Mouse (Mus musculus): ENCODE measurements at regions not wholly inside any gene's neighbourhood (a gene's known extent, or its start where the extent isn't known, plus 50 kb on each side); places are given as distances from the start of the nearest gene placed in this dataset.

- WGBS: 59% methylated on average over 3 of the region's 3 CpGs
- no peak overlapping the region for H3K4me3 ChIP-seq
- no peak overlapping the region for H3K27ac ChIP-seq (replicated peaks)
- H3K27me3 ChIP-seq (replicated peaks; ENCODE audit: low read depth, poor library complexity, severe bottlenecking): peaks cover 25% of the 10 kb centered on the region
- H3K4me1 ChIP-seq: peaks cover 44% of the 10 kb centered on the region
- H3K36me3 ChIP-seq (replicated peaks): no peaks in the 10 kb centered on the region
- DNase-seq (ENCODE audit: low spot score): no peak
- no peaks in the 10 kb centered on the region for H3K9me3 ChIP-seq
Observed at GRCm38 (mm10) chr9:31995101-31995500, 81.8 kb upstream of the Barx2 start.

GRCm38 (mm10) chr9:31995700-31996099 lies 82.4 kb upstream of the Barx2 start:
- 29% methylated on average over 4 of the region's 4 CpGs for WGBS
- H3K9me3 ChIP-seq: no peaks in the 10 kb centered on the region
- H3K27me3 ChIP-seq (replicated peaks; ENCODE audit: low read depth, poor library complexity, severe bottlenecking): peaks cover 25% of the 10 kb centered on the region
- no peaks in the 10 kb centered on the region for H3K36me3 ChIP-seq (replicated peaks)
- H3K4me3 ChIP-seq: no peak overlapping the region
- no peak overlapping the region for H3K27ac ChIP-seq (replicated peaks)
- peaks cover 40% of the 10 kb centered on the region for H3K4me1 ChIP-seq
- DNase-seq (ENCODE audit: low spot score): no peak

- Histone ChIP-seq H3K4me1 (peaks cover 40% of the 10 kb centered on the region), H3K27me3 (replicated peaks; ENCODE audit: low read depth, poor library complexity, severe bottlenecking) (peaks cover 25% of the 10 kb centered on the region), H3K4me3 (no peak overlapping the region), H3K9me3 (no peaks in the 10 kb centered on the region), H3K36me3 (replicated peaks) (no peaks in the 10 kb centered on the region), H3K27ac (replicated peaks) (no peak overlapping the region)
- DNase-seq (ENCODE audit: low spot score): no peak
- WGBS: 67% methylated on average over 7 of the region's 7 CpGs
Observed at GRCm38 (mm10) chr9:31996466-31997177, 83.4 kb upstream of the Barx2 start.

GRCm38 (mm10) chr9:31997178-31998097 lies 84.2 kb upstream of the Barx2 start:
- H3K9me3 ChIP-seq: no peaks in the 10 kb centered on the region
- no peaks in the 10 kb centered on the region for H3K36me3 ChIP-seq (replicated peaks)
- H3K27ac ChIP-seq (replicated peaks): no peak overlapping the region; the same call in 1 of the 2 replicates
- H3K27me3 ChIP-seq (replicated peaks; ENCODE audit: low read depth, poor library complexity, severe bottlenecking): peaks cover 25% of the 10 kb centered on the region
- peaks cover 40% of the 10 kb centered on the region for H3K4me1 ChIP-seq
- DNase-seq (ENCODE audit: low spot score): peak; percentile 42
- 48% methylated on average over 25 of the region's 25 CpGs for WGBS
- no peak overlapping the region for H3K4me3 ChIP-seq

DNA sequence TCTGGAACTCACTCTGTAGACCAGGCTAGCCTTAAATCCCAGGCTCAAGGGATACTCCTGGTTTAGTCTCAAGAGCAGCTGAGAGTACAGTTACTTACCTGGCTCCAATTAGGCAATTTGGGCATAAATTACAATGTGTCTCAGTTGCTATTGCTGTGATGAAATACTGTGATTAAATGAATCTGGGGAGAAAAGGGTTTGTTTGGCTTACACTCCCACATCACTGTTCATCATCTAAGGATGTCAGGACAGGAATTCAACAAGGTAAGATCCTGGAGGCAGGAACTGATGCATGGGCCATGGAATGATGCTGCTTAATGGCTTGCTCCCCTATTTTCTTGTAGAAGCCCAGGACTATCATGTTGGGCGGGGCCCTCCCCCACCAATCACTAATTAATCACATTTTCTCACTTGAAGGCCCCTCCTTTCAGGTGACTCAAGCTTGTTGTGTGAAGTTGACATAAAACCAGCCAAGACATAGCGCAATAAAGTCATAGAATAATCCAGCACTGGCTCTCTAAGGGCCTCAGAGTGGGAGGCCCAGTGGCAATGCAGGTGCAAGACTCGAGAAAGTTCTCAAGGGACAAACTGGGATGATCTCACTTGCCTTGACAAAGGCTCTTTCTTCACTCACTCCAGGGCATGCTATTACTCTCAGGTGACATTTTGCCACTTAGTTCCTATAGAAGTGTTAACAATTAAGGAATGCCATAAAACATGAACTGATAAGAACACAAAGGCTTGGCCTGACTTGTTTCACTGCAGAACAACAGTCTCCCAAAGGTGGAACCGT lies 85.4 kb upstream of the Barx2 start:
- no peaks in the 10 kb centered on the region for H3K9me3 ChIP-seq
- no peak overlapping the region for H3K4me3 ChIP-seq
- H3K36me3 ChIP-seq (replicated peaks): no peaks in the 10 kb centered on the region
- H3K27me3 ChIP-seq (replicated peaks; ENCODE audit: low read depth, poor library complexity, severe bottlenecking): peaks cover 25% of the 10 kb centered on the region
- 84% methylated on average over 4 of the region's 4 CpGs for WGBS
- no peak overlapping the region for H3K27ac ChIP-seq (replicated peaks)
- H3K4me1 ChIP-seq: peaks cover 35% of the 10 kb centered on the region
- no peak for DNase-seq (ENCODE audit: low spot score)

GRCm38 (mm10) chr9:31999760-32000159 lies 86.5 kb upstream of the Barx2 start:
- H3K9me3 ChIP-seq: no peaks in the 10 kb centered on the region
- peaks cover 25% of the 10 kb centered on the region for H3K27me3 ChIP-seq (replicated peaks; ENCODE audit: low read depth, poor library complexity, severe bottlenecking)
- DNase-seq (ENCODE audit: low spot score): no peak
- no peaks in the 10 kb centered on the region for H3K36me3 ChIP-seq (replicated peaks)
- 73% methylated on average over 1 of the region's 1 CpGs for WGBS
- no peak overlapping the region for H3K4me3 ChIP-seq
- H3K27ac ChIP-seq (replicated peaks): no peak overlapping the region
- H3K4me1 ChIP-seq: peaks cover 26% of the 10 kb centered on the region

GRCm38 (mm10) chr9:32002924-32003323 lies 89.7 kb upstream of the Barx2 start:
- Histone ChIP-seq H3K4me3 (no peak overlapping the region), H3K27ac (replicated peaks) (no peak overlapping the region), H3K27me3 (replicated peaks; ENCODE audit: low read depth, poor library complexity, severe bottlenecking) (peaks cover 13% of the 10 kb centered on the region), H3K36me3 (replicated peaks) (no peaks in the 10 kb centered on the region), H3K9me3 (no peaks in the 10 kb centered on the region), H3K4me1 (peaks cover 1% of the 10 kb centered on the region)
- WGBS: 79% methylated on average over 4 of the region's 4 CpGs
- DNase-seq (ENCODE audit: low spot score): no peak

DNA sequence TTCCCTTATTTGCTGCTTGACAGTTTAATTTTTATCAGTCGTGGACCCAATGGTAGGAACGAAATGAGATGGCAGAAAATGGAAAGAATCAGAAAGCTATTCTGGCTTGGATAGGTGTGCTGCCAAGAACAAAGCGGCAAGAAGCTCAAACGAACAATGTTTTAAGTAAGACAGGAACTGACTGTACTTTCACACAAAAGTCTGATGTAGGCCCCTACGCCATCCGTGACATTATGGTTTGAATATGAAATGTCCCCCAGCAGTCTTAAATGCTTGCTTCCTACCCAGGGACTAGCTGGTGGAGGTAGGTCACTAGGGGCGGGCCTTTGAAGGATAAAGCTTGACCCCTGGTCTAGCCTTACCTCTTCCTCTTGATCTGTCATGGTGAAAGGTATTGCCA lies 90.5 kb upstream of the Barx2 start:
- 92% methylated on average over 7 of the region's 7 CpGs for WGBS
- H3K4me3 ChIP-seq: no peak overlapping the region

GRCm38 (mm10) chr9:32005348-32005747 lies 92.1 kb upstream of the Barx2 start:
- Histone ChIP-seq H3K4me3 (no peak overlapping the region), H3K4me1 (no peaks in the 10 kb centered on the region), H3K27me3 (replicated peaks; ENCODE audit: low read depth, poor library complexity, severe bottlenecking) (no peaks in the 10 kb centered on the region), H3K36me3 (replicated peaks) (no peaks in the 10 kb centered on the region), H3K27ac (replicated peaks) (no peak overlapping the region), H3K9me3 (no peaks in the 10 kb centered on the region)
- WGBS: 67% methylated on average over 9 of the region's 9 CpGs
- no peak for DNase-seq (ENCODE audit: low spot score)

More for the DNA sequence above, 90.5 kb upstream of the Barx2 start:
- Histone ChIP-seq H3K4me1 (no peaks in the 10 kb centered on the region), H3K9me3 (no peaks in the 10 kb centered on the region), H3K27me3 (replicated peaks; ENCODE audit: low read depth, poor library complexity, severe bottlenecking) (peaks cover 8% of the 10 kb centered on the region; the same call in 1 of the 2 replicates), H3K27ac (replicated peaks) (no peak overlapping the region), H3K36me3 (replicated peaks) (no peaks in the 10 kb centered on the region)
- no peak for DNase-seq (ENCODE audit: low spot score)

DNA sequence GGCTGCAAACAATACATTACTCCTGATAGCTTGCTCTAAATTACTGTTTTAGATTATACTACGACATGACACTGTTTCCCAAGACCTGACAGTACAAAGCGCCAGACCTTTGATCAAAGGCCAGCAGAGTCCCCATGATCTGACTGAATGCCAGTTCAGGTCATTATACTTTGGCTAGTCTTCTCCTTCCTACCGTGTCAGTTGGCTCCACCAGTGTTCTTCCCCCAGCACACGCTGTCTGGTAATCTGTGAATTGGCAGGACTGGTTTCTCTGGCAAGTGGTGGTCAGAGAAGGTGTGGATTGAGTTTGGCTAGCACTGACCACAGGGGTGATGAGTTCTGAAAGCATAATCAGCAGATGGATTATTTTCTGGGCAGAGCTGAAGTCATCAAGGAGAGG lies 93.1 kb upstream of the Barx2 start:
- H3K4me3 ChIP-seq: no peak overlapping the region
- H3K27me3 ChIP-seq (replicated peaks; ENCODE audit: low read depth, poor library complexity, severe bottlenecking): no peaks in the 10 kb centered on the region
- H3K27ac ChIP-seq (replicated peaks): no peak overlapping the region
- H3K9me3 ChIP-seq: no peaks in the 10 kb centered on the region
- H3K36me3 ChIP-seq (replicated peaks): no peaks in the 10 kb centered on the region
- peaks cover 7% of the 10 kb centered on the region for H3K4me1 ChIP-seq
- WGBS: 81% methylated on average over 4 of the region's 4 CpGs
- no peak for DNase-seq (ENCODE audit: low spot score)

DNA sequence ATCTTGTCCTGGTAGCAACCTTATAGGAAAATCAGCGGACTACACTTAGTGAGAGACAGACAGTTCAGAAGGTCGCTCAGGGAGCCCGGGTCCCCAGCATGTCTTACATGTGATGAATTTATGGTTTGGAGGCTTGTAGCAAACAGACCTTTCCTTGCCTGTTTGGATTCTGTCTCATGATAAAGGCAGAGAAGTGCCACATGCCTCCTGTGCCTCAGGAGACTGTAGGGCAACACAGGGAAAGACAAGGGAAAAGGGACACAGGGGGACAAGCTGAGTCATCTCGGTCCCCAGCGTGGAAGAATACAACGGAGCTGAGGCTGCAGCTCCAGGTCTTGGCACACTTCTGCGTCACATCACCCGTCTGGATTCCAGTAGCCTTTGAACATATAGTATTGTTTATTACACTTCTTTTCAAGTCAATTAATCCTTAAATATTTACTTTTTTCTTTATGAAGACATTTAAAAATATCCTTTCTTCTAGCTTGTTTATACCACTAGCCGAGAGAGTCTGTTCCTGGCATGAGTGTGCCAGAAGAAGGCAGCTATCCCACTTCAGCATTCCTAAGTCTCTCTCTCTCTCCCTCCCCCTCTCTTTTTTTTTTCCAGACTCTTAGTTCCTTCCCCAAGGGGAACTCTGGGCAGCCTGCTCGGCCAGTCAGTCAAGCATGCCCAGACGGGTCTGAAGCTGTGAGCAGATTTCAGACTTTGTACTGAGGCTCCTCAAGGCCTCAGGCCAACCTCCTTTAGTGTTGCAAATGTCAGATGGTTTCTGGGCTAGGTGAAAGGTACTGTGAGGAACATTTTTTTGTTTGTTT lies 97.9 kb upstream of the Barx2 start:
- WGBS: 52% methylated on average over 11 of the region's 11 CpGs
- DNase-seq (ENCODE audit: low spot score): peak; percentile 45
- H3K9me3 ChIP-seq: no peaks in the 10 kb centered on the region
- no peaks in the 10 kb centered on the region for H3K36me3 ChIP-seq (replicated peaks)
- H3K27me3 ChIP-seq (replicated peaks; ENCODE audit: low read depth, poor library complexity, severe bottlenecking): no peaks in the 10 kb centered on the region
- peaks cover 13% of the 10 kb centered on the region for H3K4me1 ChIP-seq
- peak overlapping the region; percentile 32; the same call in 1 of the 2 replicates for H3K27ac ChIP-seq (replicated peaks)
- no peak overlapping the region for H3K4me3 ChIP-seq

DNA sequence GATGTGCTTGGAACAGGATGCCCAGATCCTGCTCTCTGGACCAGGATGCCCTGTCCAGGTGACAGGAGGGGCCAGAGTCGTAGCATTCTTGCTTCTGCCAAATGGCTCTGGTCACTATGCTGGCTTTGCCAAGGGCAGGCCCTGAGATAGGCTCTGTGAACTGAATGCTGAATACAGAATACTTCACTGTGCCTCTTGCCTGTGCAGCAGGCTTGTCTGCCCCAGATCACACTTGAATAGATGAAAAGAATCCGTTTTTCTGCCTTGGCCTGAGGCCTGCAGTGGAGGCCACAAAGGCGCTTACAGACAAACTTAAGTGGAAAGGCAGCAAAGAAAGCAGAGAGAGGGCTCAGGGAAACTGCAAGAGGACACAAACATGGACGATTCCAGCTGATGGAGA lies 99.7 kb upstream of the Arhgap32 start:
- DNase-seq (ENCODE audit: low spot score): no peak
- Histone ChIP-seq H3K27me3 (replicated peaks; ENCODE audit: low read depth, poor library complexity, severe bottlenecking) (no peaks in the 10 kb centered on the region), H3K4me3 (no peak overlapping the region), H3K9me3 (no peaks in the 10 kb centered on the region), H3K27ac (replicated peaks) (peak overlapping the region; percentile 35; the same call in 1 of the 2 replicates), H3K4me1 (peaks cover 16% of the 10 kb centered on the region), H3K36me3 (replicated peaks) (no peaks in the 10 kb centered on the region)
- 46% methylated on average over 4 of the region's 4 CpGs for WGBS

All from embryonic facial prominence, embryonic 10.5 days (tissue).